Mouse (Mus musculus): Measurements from ENCODE around the gene Rpl23.

DNA sequence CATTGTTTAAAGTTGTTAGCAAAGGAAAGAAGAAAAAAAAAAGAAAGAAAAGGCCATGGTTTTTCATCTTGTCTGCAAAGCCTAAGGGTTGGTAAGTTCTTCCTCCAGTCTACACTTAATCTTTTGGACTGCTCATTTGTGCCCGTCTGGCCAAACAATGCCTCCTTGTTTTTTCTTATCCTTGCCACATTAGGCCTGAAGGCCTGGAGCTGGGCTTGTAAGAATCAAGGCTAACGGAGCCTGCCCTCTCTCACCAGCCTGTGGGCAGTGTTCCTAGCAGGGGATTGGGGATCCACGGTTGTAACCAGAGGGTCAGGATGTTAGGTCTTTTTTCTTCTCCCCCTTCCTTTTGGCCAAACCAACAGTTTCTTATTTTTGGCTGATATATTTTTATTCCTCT lies 28.7 kb upstream of the Rpl23 start:
- TF ChIP-seq CTCF (IDR thresholded peaks at IDR 0.05; ENCODE audit: low read depth) (no peak), EP300 (IDR thresholded peaks at IDR 0.05; ENCODE audit: low read depth) (no peak)

All from liver, embryonic 14.5 days (tissue).